Mouse (Mus musculus) urinary bladder, postnatal 36 days (tissue): ENCODE measurements at regions not wholly inside any gene's neighbourhood (a gene's known extent, or its start where the extent isn't known, plus 50 kb on each side); places are given as distances from the start of the nearest gene placed in this dataset.
A peak's percentile ranks its signal among the peaks of the same experiment; 100 is the strongest.

ENCODE experiments used
- DNase-seq, 2 experiments: peaks; one replicate each; pipeline ENCODE4 v3.0.0; 2022; ENCODE audit warnings: low spot score in 2 of 2, mixed read lengths in 1 of 2

GRCm38 (mm10) chr19:56102454-56103080 lies 184.4 kb upstream of the Habp2 start:
- no peak for DNase-seq

- no peak for DNase-seq
Measured at GRCm38 (mm10) chr19:56105073-56105451, 181.9 kb upstream of the Habp2 start.

- peak in 1 of 2 experiments; percentile 52 for DNase-seq
Measured at GRCm38 (mm10) chr19:56105452-56106091, 181.4 kb upstream of the Habp2 start.

- DNase-seq, result no peak
Measured at GRCm38 (mm10) chr19:56108796-56109195, 178.1 kb upstream of the Habp2 start.

- DNase-seq, result no peak
Measured at GRCm38 (mm10) chr19:56115552-56116284, 171.2 kb upstream of the Habp2 start.

- no peak for DNase-seq
Measured at GRCm38 (mm10) chr19:56116285-56116680, 170.7 kb upstream of the Habp2 start.

- DNase-seq, result peak; percentile 38 to 40
Measured at GRCm38 (mm10) chr19:56120723-56121122, 166.2 kb upstream of the Habp2 start.

- peak; percentile 24 to 32 for DNase-seq
Measured at GRCm38 (mm10) chr19:56122186-56122585, 164.8 kb upstream of the Habp2 start.

- DNase-seq, result no peak
Measured at GRCm38 (mm10) chr19:56131556-56131955, 155.4 kb upstream of the Habp2 start.

- no peak for DNase-seq
Measured at GRCm38 (mm10) chr19:56132911-56133562, 153.9 kb upstream of the Habp2 start.

- no peak for DNase-seq
Measured at GRCm38 (mm10) chr19:56133565-56133964, 153.4 kb upstream of the Habp2 start.

GRCm38 (mm10) chr19:56134081-56134818 lies 152.7 kb upstream of the Habp2 start:
- DNase-seq, result peak; percentile 66 to 79

GRCm38 (mm10) chr19:56135306-56135928 lies 151.5 kb upstream of the Habp2 start:
- peak in 1 of 2 experiments; percentile 51 for DNase-seq

GRCm38 (mm10) chr19:56140540-56140939 lies 146.4 kb upstream of the Habp2 start:
- DNase-seq, result no peak

GRCm38 (mm10) chr19:56144221-56144620 lies 142.7 kb upstream of the Habp2 start:
- DNase-seq, result no peak

GRCm38 (mm10) chr19:56157120-56157519 lies 129.8 kb upstream of the Habp2 start:
- DNase-seq, result no peak

- DNase-seq, result peak; percentile 15 to 29
Measured at GRCm38 (mm10) chr19:56162156-56162555, 124.8 kb upstream of the Habp2 start.

- DNase-seq, result no peak
Measured at GRCm38 (mm10) chr19:56169133-56169997, 117.6 kb upstream of the Habp2 start.

GRCm38 (mm10) chr19:56169998-56170274 lies 117.0 kb upstream of the Habp2 start:
- DNase-seq, result no peak

GRCm38 (mm10) chr19:56172454-56172853 lies 114.5 kb upstream of the Habp2 start:
- DNase-seq, result no peak
